Mouse (Mus musculus) spleen, postnatal 0 days (tissue): ENCODE measurements around the gene Ermard. TPM values are rescaled to one million over a fixed set of nuclear protein-coding genes. Genes with fewer than 3 reads are reported as not detected.

Experiments
- polyA plus RNA-seq: library from polyadenylated mRNA; unstranded; fragments of >200 nt; fragmentation: Nextera tagmentation; extraction: Ambion mirVana; gene quantifications from 2 replicates; pipeline ENCODE4 v1.2.1, GENCODE M21; 2015

Gene Ermard
- 46.4 and 50.9 TPM in 2 replicates for polyA plus RNA-seq

DNA sequence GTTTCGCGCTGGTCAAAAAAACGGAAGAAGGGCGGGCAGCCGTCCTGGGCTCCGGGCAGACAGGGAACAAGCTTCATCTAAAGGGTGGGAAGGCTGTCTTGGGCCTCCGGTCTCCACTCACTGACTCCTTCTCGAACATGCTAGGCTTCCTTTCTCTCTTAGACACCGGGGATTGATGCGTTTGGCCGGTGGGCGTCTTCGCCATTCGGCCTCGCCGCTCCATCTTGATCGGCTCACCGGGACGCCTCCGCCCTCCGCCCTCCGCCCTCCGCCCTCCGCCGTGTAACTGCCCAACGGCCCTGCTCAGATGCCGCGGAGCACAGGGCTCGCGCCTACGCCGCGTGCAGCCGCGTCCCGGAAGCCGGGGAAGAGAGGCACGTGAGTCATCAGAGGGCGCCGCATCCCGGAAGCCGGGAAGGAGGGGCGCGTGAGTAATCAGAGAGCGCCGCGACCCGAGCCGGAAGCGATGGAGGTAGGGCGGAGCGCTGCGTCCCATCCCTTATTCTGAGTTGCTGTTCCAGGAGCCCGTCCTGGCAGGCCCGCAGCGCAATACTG, at the start of gene Ermard, which contains the start of the genes Tcte3 and Gm3448:
Ermard (plus strand) TSS at position 34 of the 555 bp plus-strand sequence.
Tcte3 (minus strand) TSS at position 314 of the 555 bp plus-strand sequence.
Gm3448 (minus strand) TSS at position 363 of the 555 bp plus-strand sequence.

DNA sequence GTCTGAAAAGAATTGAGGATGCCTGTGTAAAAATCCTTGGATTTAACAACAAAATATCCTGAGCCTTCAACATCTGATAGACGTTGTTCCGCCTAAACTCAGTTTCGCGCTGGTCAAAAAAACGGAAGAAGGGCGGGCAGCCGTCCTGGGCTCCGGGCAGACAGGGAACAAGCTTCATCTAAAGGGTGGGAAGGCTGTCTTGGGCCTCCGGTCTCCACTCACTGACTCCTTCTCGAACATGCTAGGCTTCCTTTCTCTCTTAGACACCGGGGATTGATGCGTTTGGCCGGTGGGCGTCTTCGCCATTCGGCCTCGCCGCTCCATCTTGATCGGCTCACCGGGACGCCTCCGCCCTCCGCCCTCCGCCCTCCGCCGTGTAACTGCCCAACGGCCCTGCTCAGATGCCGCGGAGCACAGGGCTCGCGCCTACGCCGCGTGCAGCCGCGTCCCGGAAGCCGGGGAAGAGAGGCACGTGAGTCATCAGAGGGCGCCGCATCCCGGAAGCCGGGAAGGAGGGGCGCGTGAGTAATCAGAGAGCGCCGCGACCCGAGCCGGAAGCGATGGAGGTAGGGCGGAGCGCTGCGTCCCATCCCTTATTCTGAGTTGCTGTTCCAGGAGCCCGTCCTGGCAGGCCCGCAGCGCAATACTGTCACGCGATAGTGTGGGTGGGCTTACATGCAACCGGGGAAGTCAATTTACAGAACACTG, 31.1 kb upstream of the Ermard start, which contains the start of gene Gm3435:
Gm3435 (plus strand) TSS at position 471 of the 708 bp plus-strand sequence.

Other genes starting within 250 kb of the Ermard start
- gene Wdr27, start 98.0 kb upstream of the Ermard start, polyA plus RNA-seq: 3.1 and 3.4 TPM in 2 replicates
- 14.3 and 15.2 TPM in 2 replicates for gene 1600012H06Rik, start 98.0 kb upstream of the Ermard start, polyA plus RNA-seq
- gene Phf10, start 79.9 kb upstream of the Ermard start, polyA plus RNA-seq: 88.7 and 100 TPM in 2 replicates
- gene 9030025P20Rik, start 62.7 kb upstream of the Ermard start, polyA plus RNA-seq: 5.7 and 8.3 TPM in 2 replicates
- 2.5 and 4.3 TPM in 2 replicates for gene Gm3417, start 62.4 kb upstream of the Ermard start, polyA plus RNA-seq
- gene Gm3435, start 31.0 kb upstream of the Ermard start, polyA plus RNA-seq: 4.5 and 7.6 TPM in 2 replicates
- 12.9 and 14.5 TPM in 2 replicates for gene Tcte3, start 280 bp downstream of the Ermard start, polyA plus RNA-seq
- 8.1 and 9.6 TPM in 2 replicates for gene Gm3448, start 329 bp downstream of the Ermard start, polyA plus RNA-seq